Mouse (Mus musculus) adrenal gland, postnatal 0 days (tissue): ENCODE measurements around the gene Glipr1l1. TPM values are rescaled to one million over a fixed set of nuclear protein-coding genes. Genes with fewer than 3 reads are reported as not detected.

ENCODE experiments used
- polyA plus RNA-seq: library from polyadenylated mRNA; unstranded; fragments of >200 nt; fragmentation: Nextera tagmentation; extraction: Ambion mirVana; gene quantifications from 2 replicates; pipeline ENCODE4 v1.2.1, GENCODE M21; 2015

Gene Glipr1l1
- polyA plus RNA-seq = not detected in 2 replicates

DNA sequence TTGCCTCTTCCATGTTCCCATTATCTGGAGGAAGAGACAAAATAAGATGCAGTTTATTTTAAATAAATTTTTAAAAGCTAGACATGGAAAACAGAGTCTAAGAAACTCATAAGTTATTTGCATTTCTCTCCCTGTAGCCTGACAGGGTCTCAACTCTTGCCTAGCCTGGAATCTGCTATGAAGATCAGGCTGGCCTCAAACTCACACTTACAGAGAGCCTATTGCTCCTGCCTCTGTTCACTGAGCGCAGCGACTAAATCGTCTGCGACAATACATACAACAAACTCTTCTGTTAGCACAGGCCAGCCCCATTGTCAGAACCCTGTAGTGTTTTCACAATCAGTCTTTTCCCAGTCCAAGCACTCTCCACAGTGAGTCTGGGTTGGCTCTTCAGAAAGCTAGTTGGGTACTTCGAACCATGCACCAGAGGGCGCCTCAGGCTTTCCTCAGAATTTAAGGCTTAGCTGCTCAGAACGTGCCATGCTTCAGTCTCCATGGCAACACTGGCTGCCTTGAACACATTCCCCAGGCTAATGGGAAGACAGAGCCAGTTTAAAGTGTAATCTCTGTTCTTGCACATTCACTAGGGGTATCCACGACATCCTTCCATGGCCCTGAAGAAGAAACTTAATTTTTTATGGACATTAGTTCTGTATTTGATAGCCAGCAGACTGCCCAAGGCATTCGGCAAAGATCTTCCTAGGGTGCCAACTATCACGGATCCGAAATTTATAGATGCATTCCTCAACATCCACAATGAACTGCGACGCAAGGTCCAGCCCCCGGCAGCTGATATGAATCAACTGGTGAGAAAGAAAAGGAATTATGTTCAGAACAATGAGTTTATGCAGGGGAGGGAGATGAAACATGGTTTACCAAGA, at the start of gene Glipr1l1:
Glipr1l1 (plus strand) TSS at position 488 of the 881 bp plus-strand sequence.

DNA sequence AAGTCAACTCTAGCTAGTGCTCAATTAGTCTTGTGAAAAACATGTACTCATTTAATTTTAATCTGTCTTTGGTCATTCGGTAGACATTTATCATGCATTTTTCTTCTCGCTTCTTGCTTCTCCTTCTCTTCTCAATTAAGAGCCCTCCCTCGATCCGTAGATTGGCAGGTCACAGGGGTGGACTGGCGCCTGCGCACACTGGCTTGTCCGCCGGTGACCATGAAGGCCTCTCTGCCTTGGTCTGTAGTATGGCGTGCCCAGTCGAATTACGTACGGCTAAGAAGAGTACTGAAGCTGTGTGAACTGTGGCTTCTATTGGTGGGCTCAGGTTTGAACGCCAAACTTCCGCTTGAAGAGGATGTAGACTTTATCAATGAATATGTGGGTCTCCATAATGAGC, 23.2 kb downstream of the Glipr1l1 start, which contains the start of gene Glipr1l2:
Glipr1l2 (plus strand) TSS at position 198 of the 400 bp plus-strand sequence.

Other genes starting within 250 kb of the Glipr1l1 start
- 21.7 and 26.9 TPM in 2 replicates for gene Krr1, start 87.5 kb upstream of the Glipr1l1 start, polyA plus RNA-seq
- 1.7 and 2.8 TPM in 2 replicates for gene Glipr1, start 57.6 kb upstream of the Glipr1l1 start, polyA plus RNA-seq
- not detected in 2 replicates for gene Glipr1l2, start 23.2 kb downstream of the Glipr1l1 start, polyA plus RNA-seq
- not detected in 2 replicates for gene Glipr1l3, start 100.1 kb downstream of the Glipr1l1 start, polyA plus RNA-seq
- 0.08 and 0.30 TPM in 2 replicates for gene Caps2, start 103.4 kb downstream of the Glipr1l1 start, polyA plus RNA-seq
- 0.63 and 1.2 TPM in 2 replicates for gene Kcnc2, start 210.9 kb downstream of the Glipr1l1 start, polyA plus RNA-seq